Mouse (Mus musculus) liver, embryonic 13.5 days (tissue): ENCODE measurements at regions not wholly inside any gene's neighbourhood (a gene's known extent, or its start where the extent isn't known, plus 50 kb on each side); places are given as distances from the start of the nearest gene placed in this dataset.

Source experiments
- ATAC-seq: fragments of 200-750 bp; cut with Nextera tagmentation; 2 replicates; pipeline ENCODE4 v1.8.0; 2017; ENCODE audit warnings: low read depth, mild to moderate bottlenecking, moderate number of reproducible peaks, moderate library complexity
- DNase-seq: peaks from one replicate; pipeline ENCODE4 v3.0.0; 2022
- H3K27ac ChIP-seq: fragments of 300-500 bp; sonication (generic); 2 replicates; pipeline ENCODE4 v1.5.1; 2015; ENCODE audit warnings: moderate library complexity, mild to moderate bottlenecking, inconsistent platforms
- H3K27me3 ChIP-seq: fragments of 300-500 bp; sonication (generic); 2 replicates; pipeline ENCODE4 v1.6.1; 2015; ENCODE audit warnings: mild to moderate bottlenecking, inconsistent platforms
- H3K36me3 ChIP-seq: fragments of 300-500 bp; sonication (generic); 2 replicates; pipeline ENCODE4 v1.6.1; 2015; ENCODE audit warnings: mild to moderate bottlenecking, inconsistent platforms
- H3K4me1 ChIP-seq: fragments of 300-500 bp; sonication (generic); replicated peaks from 2 replicates; pipeline ENCODE4 v1.6.1; 2015; ENCODE audit warnings: inconsistent platforms
- H3K4me2 ChIP-seq: fragments of 300-500 bp; sonication (generic); 2 replicates; pipeline ENCODE4 v1.6.1; 2015; ENCODE audit warnings: inconsistent platforms, mild to moderate bottlenecking, moderate library complexity
- H3K4me3 ChIP-seq: fragments of 300-500 bp; sonication (generic); replicated peaks from 2 replicates; pipeline ENCODE4 v1.5.1; 2015; ENCODE audit warnings: mild to moderate bottlenecking, inconsistent platforms
- H3K9ac ChIP-seq: fragments of 300-500 bp; sonication (generic); 2 replicates; pipeline ENCODE4 v1.6.1; 2015; ENCODE audit warnings: mild to moderate bottlenecking, inconsistent platforms
- H3K9me3 ChIP-seq: fragments of 300-500 bp; sonication (generic); replicated peaks from 2 replicates; pipeline ENCODE4 v1.6.1; 2016; ENCODE audit warnings: inconsistent platforms
- WGBS: fragments of 180-500 bp; shearing (Covaris S2); methylation state at CpG from one replicate; pipeline ENCODE4 v1.1.7; 2015; ENCODE audit not compliant: insufficient replicate concordance; 5-methylcytosine and 5-hydroxymethylcytosine counted together

- Histone ChIP-seq H3K4me2 (no peak overlapping the region), H3K4me3 (no peak overlapping the region), H3K4me1 (no peaks in the 10 kb centered on the region; the same call in 1 of the 2 replicates), H3K36me3 (no peaks in the 10 kb centered on the region), H3K27ac (no peak overlapping the region), H3K9me3 (no peaks in the 10 kb centered on the region), H3K27me3 (peaks cover 6% of the 10 kb centered on the region; the same call in 1 of the 2 replicates), H3K9ac (no peak overlapping the region)
- 54% methylated on average over 1 of the region's 1 CpGs for WGBS
- no peak for DNase-seq
- ATAC-seq = no peak
Measured at GRCm38 (mm10) chr11:20929426-20929825, 98.6 kb upstream of the Lgalsl start.

GRCm38 (mm10) chr11:20930045-20930444 lies 99.2 kb upstream of the Lgalsl start:
- no peak for ATAC-seq
- 58% methylated on average over 2 of the region's 2 CpGs for WGBS
- no peak for DNase-seq

GRCm38 (mm10) chr11:20930573-20930972 lies 99.7 kb upstream of the Lgalsl start:
- H3K27ac ChIP-seq = no peak overlapping the region
- H3K4me1 ChIP-seq = no peaks in the 10 kb centered on the region; the same call in 1 of the 2 replicates
- no peaks in the 10 kb centered on the region for H3K9me3 ChIP-seq
- no peak overlapping the region for H3K4me3 ChIP-seq
- DNase-seq (no peak), ATAC-seq (no peak)
- no peaks in the 10 kb centered on the region for H3K36me3 ChIP-seq
- H3K9ac ChIP-seq = no peak overlapping the region
- H3K4me2 ChIP-seq = no peak overlapping the region
- peaks cover 6% of the 10 kb centered on the region; the same call in 1 of the 2 replicates for H3K27me3 ChIP-seq
- 64% methylated on average over 5 of the region's 5 CpGs for WGBS

More at GRCm38 (mm10) chr11:20930045-20930444, 99.2 kb upstream of the Lgalsl start:
- Histone ChIP-seq H3K4me2 (no peak overlapping the region), H3K27me3 (peaks cover 6% of the 10 kb centered on the region; the same call in 1 of the 2 replicates), H3K9ac (no peak overlapping the region), H3K4me1 (no peaks in the 10 kb centered on the region; the same call in 1 of the 2 replicates), H3K4me3 (no peak overlapping the region), H3K9me3 (no peaks in the 10 kb centered on the region), H3K36me3 (no peaks in the 10 kb centered on the region), H3K27ac (no peak overlapping the region)

- Histone ChIP-seq H3K27ac (no peak overlapping the region), H3K4me3 (no peak overlapping the region), H3K9me3 (no peaks in the 10 kb centered on the region), H3K4me1 (peaks cover 4% of the 10 kb centered on the region), H3K4me2 (no peak overlapping the region), H3K27me3 (peaks cover 3% of the 10 kb centered on the region; the same call in 1 of the 2 replicates), H3K36me3 (no peaks in the 10 kb centered on the region), H3K9ac (no peak overlapping the region)
- DNase-seq = no peak
- ATAC-seq = no peak
- WGBS = 35% methylated on average over 2 of the region's 2 CpGs
Measured at GRCm38 (mm10) chr11:20934191-20935062, 103.6 kb upstream of the Lgalsl start.

- no peak for ATAC-seq
- Histone ChIP-seq H3K27me3 (peaks cover under 1% of the 10 kb centered on the region; the same call in 1 of the 2 replicates), H3K4me3 (no peak overlapping the region)
Measured at GRCm38 (mm10) chr11:20935063-20935370, 104.2 kb upstream of the Lgalsl start.

GRCm38 (mm10) chr11:20935910-20936309 lies 105.1 kb upstream of the Lgalsl start:
- no peak overlapping the region for H3K27ac ChIP-seq
- H3K9me3 ChIP-seq = no peaks in the 10 kb centered on the region
- no peak overlapping the region for H3K4me2 ChIP-seq
- WGBS = 52% methylated on average over 2 of the region's 2 CpGs
- DNase-seq = no peak
- ATAC-seq = no peak
- no peak overlapping the region for H3K4me3 ChIP-seq
- no peaks in the 10 kb centered on the region for H3K27me3 ChIP-seq
- peaks cover 4% of the 10 kb centered on the region; the same call in 1 of the 2 replicates for H3K4me1 ChIP-seq
- H3K9ac ChIP-seq = no peak overlapping the region
- no peaks in the 10 kb centered on the region for H3K36me3 ChIP-seq

More at GRCm38 (mm10) chr11:20935063-20935370, 104.2 kb upstream of the Lgalsl start:
- Histone ChIP-seq H3K27ac (no peak overlapping the region), H3K36me3 (no peaks in the 10 kb centered on the region), H3K4me1 (peaks cover 4% of the 10 kb centered on the region), H3K9me3 (no peaks in the 10 kb centered on the region), H3K9ac (no peak overlapping the region), H3K4me2 (no peak overlapping the region)
- no peak for DNase-seq

GRCm38 (mm10) chr11:20936996-20937395 lies 106.1 kb upstream of the Lgalsl start:
- Histone ChIP-seq H3K36me3 (no peaks in the 10 kb centered on the region), H3K4me2 (no peak overlapping the region), H3K4me1 (peaks cover 4% of the 10 kb centered on the region; the same call in 1 of the 2 replicates), H3K9me3 (no peaks in the 10 kb centered on the region), H3K27ac (no peak overlapping the region), H3K27me3 (peaks cover 6% of the 10 kb centered on the region; the same call in 1 of the 2 replicates), H3K9ac (no peak overlapping the region), H3K4me3 (no peak overlapping the region)
- WGBS = 68% methylated on average over 1 of the region's 1 CpGs
- ATAC-seq = no peak
- no peak for DNase-seq

- Histone ChIP-seq H3K4me1 (peaks cover 4% of the 10 kb centered on the region; the same call in 1 of the 2 replicates), H3K4me2 (no peak overlapping the region), H3K27me3 (peaks cover 6% of the 10 kb centered on the region; the same call in 1 of the 2 replicates), H3K27ac (no peak overlapping the region), H3K9ac (no peak overlapping the region), H3K9me3 (no peaks in the 10 kb centered on the region), H3K4me3 (no peak overlapping the region), H3K36me3 (no peaks in the 10 kb centered on the region)
- no peak for DNase-seq
- WGBS = 73% methylated on average over 4 of the region's 4 CpGs
- ATAC-seq = no peak
Measured at GRCm38 (mm10) chr11:20937942-20938341, 107.1 kb upstream of the Lgalsl start.

- Histone ChIP-seq H3K4me3 (no peak overlapping the region), H3K4me2 (no peak overlapping the region), H3K36me3 (no peaks in the 10 kb centered on the region), H3K27me3 (peaks cover 6% of the 10 kb centered on the region; the same call in 1 of the 2 replicates), H3K27ac (no peak overlapping the region), H3K9me3 (no peaks in the 10 kb centered on the region), H3K4me1 (peaks cover 4% of the 10 kb centered on the region; the same call in 1 of the 2 replicates), H3K9ac (no peak overlapping the region)
- ATAC-seq (no peak), DNase-seq (no peak)
- 64% methylated on average over 4 of the region's 4 CpGs for WGBS
Measured at GRCm38 (mm10) chr11:20939644-20940043, 108.8 kb upstream of the Lgalsl start.

- H3K27me3 ChIP-seq = peaks cover 6% of the 10 kb centered on the region; the same call in 1 of the 2 replicates
- H3K9me3 ChIP-seq = no peaks in the 10 kb centered on the region
- WGBS = 66% methylated on average over 4 of the region's 4 CpGs
- H3K4me2 ChIP-seq = no peak overlapping the region
- no peak for ATAC-seq
- H3K4me1 ChIP-seq = no peaks in the 10 kb centered on the region
- H3K36me3 ChIP-seq = no peaks in the 10 kb centered on the region
- no peak overlapping the region for H3K27ac ChIP-seq
- DNase-seq = no peak
- no peak overlapping the region for H3K9ac ChIP-seq
- no peak overlapping the region for H3K4me3 ChIP-seq
Measured at GRCm38 (mm10) chr11:20941546-20941945, 110.7 kb upstream of the Lgalsl start.

- Histone ChIP-seq H3K9me3 (no peaks in the 10 kb centered on the region), H3K27me3 (no peaks in the 10 kb centered on the region), H3K4me2 (no peak overlapping the region), H3K4me3 (no peak overlapping the region), H3K4me1 (peaks cover 15% of the 10 kb centered on the region), H3K27ac (no peak overlapping the region), H3K9ac (no peak overlapping the region), H3K36me3 (no peaks in the 10 kb centered on the region)
- 61% methylated on average over 8 of the region's 8 CpGs for WGBS
- DNase-seq = no peak
- no peak for ATAC-seq
Measured at GRCm38 (mm10) chr11:20955561-20955960, 124.7 kb upstream of the Lgalsl start.
